Mouse (Mus musculus): Measurements from ENCODE around the gene Cct5. TPM values are rescaled to one million over a fixed set of nuclear protein-coding genes. Genes with fewer than 3 reads are reported as not detected.
A peak's percentile ranks its signal among the peaks of the same experiment; 100 is the strongest.

Gene Cct5
- polyA plus RNA-seq, 1 experiment from 2014 or later = 600 TPM

GRCm38 (mm10) chr15:31550381-31550780 lies 51.2 kb downstream of the Cct5 start:
- DNase-seq (no peak), ATAC-seq (ENCODE audit: insufficient read depth) (no peak)
- H3K9ac ChIP-seq = no peak overlapping the region
- TF ChIP-seq CTCF (IDR thresholded peaks at IDR 0.05; ENCODE audit: low read depth) = no peak
- H3K27me3 ChIP-seq (ENCODE audit: insufficient read depth, low read length) = no peaks in the 10 kb centered on the region
- no peak overlapping the region for H3K4me3 ChIP-seq (ENCODE audit: low read depth, low read length)
- no peaks in the 10 kb centered on the region for H3K4me1 ChIP-seq (ENCODE audit: insufficient read depth)
- no peak overlapping the region for H3K4me2 ChIP-seq
- no peak overlapping the region for H3K27ac ChIP-seq (ENCODE audit: low read depth)
- WGBS = 74% methylated on average over 4 of the region's 4 CpGs
- no peaks in the 10 kb centered on the region for H3K36me3 ChIP-seq (ENCODE audit: insufficient read depth)
- no peaks in the 10 kb centered on the region for H3K9me3 ChIP-seq (ENCODE audit: low read depth, low read length)

- Histone ChIP-seq H3K4me3 (ENCODE audit: low read depth, low read length) (no peak overlapping the region), H3K27ac (ENCODE audit: low read depth) (no peak overlapping the region), H3K36me3 (ENCODE audit: insufficient read depth) (no peaks in the 10 kb centered on the region), H3K9me3 (ENCODE audit: low read depth, low read length) (no peaks in the 10 kb centered on the region), H3K4me2 (no peak overlapping the region), H3K4me1 (ENCODE audit: insufficient read depth) (peaks cover 2% of the 10 kb centered on the region; the same call in 1 of the 2 replicates), H3K27me3 (ENCODE audit: insufficient read depth, low read length) (no peaks in the 10 kb centered on the region), H3K9ac (no peak overlapping the region)
- DNase-seq (no peak), ATAC-seq (ENCODE audit: insufficient read depth) (no peak)
- 68% methylated on average over 5 of the region's 5 CpGs for WGBS
- TF ChIP-seq CTCF (IDR thresholded peaks at IDR 0.05; ENCODE audit: low read depth) = no peak
Observed at GRCm38 (mm10) chr15:31547421-31547820, 54.2 kb downstream of the Cct5 start.

GRCm38 (mm10) chr15:31546291-31546690 lies 55.3 kb downstream of the Cct5 start:
- no peak overlapping the region for H3K4me3 ChIP-seq (ENCODE audit: low read depth, low read length)
- no peaks in the 10 kb centered on the region for H3K9me3 ChIP-seq (ENCODE audit: low read depth, low read length)
- no peak overlapping the region for H3K4me2 ChIP-seq
- no peaks in the 10 kb centered on the region for H3K36me3 ChIP-seq (ENCODE audit: insufficient read depth)
- TF ChIP-seq CTCF (IDR thresholded peaks at IDR 0.05; ENCODE audit: low read depth) = no peak
- no peak overlapping the region for H3K9ac ChIP-seq
- H3K27ac ChIP-seq (ENCODE audit: low read depth) = no peak overlapping the region
- ATAC-seq (ENCODE audit: insufficient read depth) (no peak), DNase-seq (no peak)
- WGBS = 85% methylated on average over 6 of the region's 6 CpGs
- peaks cover 6% of the 10 kb centered on the region; the same call in 1 of the 2 replicates for H3K4me1 ChIP-seq (ENCODE audit: insufficient read depth)
- H3K27me3 ChIP-seq (ENCODE audit: insufficient read depth, low read length) = no peaks in the 10 kb centered on the region

- no peak overlapping the region for H3K27ac ChIP-seq (ENCODE audit: low read depth)
- no peak overlapping the region for H3K4me3 ChIP-seq (ENCODE audit: low read depth, low read length)
- 46% methylated on average over 1 of the region's 1 CpGs for whole genome bisulfite sequencing
- no peak overlapping the region for H3K4me2 ChIP-seq
- DNase-seq (no peak), ATAC-seq (ENCODE audit: insufficient read depth) (no peak)
- no peak overlapping the region for H3K9ac ChIP-seq
- peaks cover 6% of the 10 kb centered on the region; the same call in 1 of the 2 replicates for H3K4me1 ChIP-seq (ENCODE audit: insufficient read depth)
- no peaks in the 10 kb centered on the region for H3K9me3 ChIP-seq (ENCODE audit: low read depth, low read length)
- TF ChIP-seq CTCF (IDR thresholded peaks at IDR 0.05; ENCODE audit: low read depth) = no peak
- no peaks in the 10 kb centered on the region for H3K36me3 ChIP-seq (ENCODE audit: insufficient read depth)
- H3K27me3 ChIP-seq (ENCODE audit: insufficient read depth, low read length) = no peaks in the 10 kb centered on the region
Observed at GRCm38 (mm10) chr15:31545058-31545457, 56.5 kb downstream of the Cct5 start.

GRCm38 (mm10) chr15:31543246-31543645 lies 58.4 kb downstream of the Cct5 start:
- WGBS = 17% methylated on average over 3 of the region's 3 CpGs
- no peak overlapping the region for H3K4me2 ChIP-seq
- ATAC-seq (ENCODE audit: insufficient read depth) = no peak

GRCm38 (mm10) chr15:31542013-31542958 lies 59.3 kb downstream of the Cct5 start:
- peak; percentile 32 for DNase-seq
- H3K4me1 ChIP-seq (ENCODE audit: insufficient read depth) = peaks cover 6% of the 10 kb centered on the region; the same call in 1 of the 2 replicates
- peak overlapping the region; percentile 51; the same call in 1 of the 2 replicates for H3K27ac ChIP-seq (ENCODE audit: low read depth)
- H3K4me2 ChIP-seq = no peak overlapping the region
- H3K9me3 ChIP-seq (ENCODE audit: low read depth, low read length) = no peaks in the 10 kb centered on the region
- no peak overlapping the region for H3K4me3 ChIP-seq (ENCODE audit: low read depth, low read length)
- WGBS = 7% methylated on average over 10 of the region's 10 CpGs
- peak; percentile 30; the same call in 1 of the 2 replicates for ATAC-seq (ENCODE audit: insufficient read depth)
- H3K9ac ChIP-seq = no peak overlapping the region
- no peaks in the 10 kb centered on the region for H3K27me3 ChIP-seq (ENCODE audit: insufficient read depth, low read length)
- H3K36me3 ChIP-seq (ENCODE audit: insufficient read depth) = no peaks in the 10 kb centered on the region
- no peak for TF ChIP-seq CTCF (IDR thresholded peaks at IDR 0.05; ENCODE audit: low read depth)

More at GRCm38 (mm10) chr15:31543246-31543645, 58.4 kb downstream of the Cct5 start:
- no peaks in the 10 kb centered on the region for H3K27me3 ChIP-seq (ENCODE audit: insufficient read depth, low read length)
- peaks cover 6% of the 10 kb centered on the region; the same call in 1 of the 2 replicates for H3K4me1 ChIP-seq (ENCODE audit: insufficient read depth)
- no peaks in the 10 kb centered on the region for H3K9me3 ChIP-seq (ENCODE audit: low read depth, low read length)
- no peak overlapping the region for H3K9ac ChIP-seq
- H3K4me3 ChIP-seq (ENCODE audit: low read depth, low read length) = no peak overlapping the region
- H3K36me3 ChIP-seq (ENCODE audit: insufficient read depth) = no peaks in the 10 kb centered on the region
- TF ChIP-seq CTCF (IDR thresholded peaks at IDR 0.05; ENCODE audit: low read depth) = no peak
- no peak overlapping the region for H3K27ac ChIP-seq (ENCODE audit: low read depth)
- no peak for DNase-seq

Other genes starting within 250 kb of the Cct5 start
- gene Ankrd33b, start 234.1 kb downstream of the Cct5 start, polyA plus RNA-seq (2014; fragmentation: Nextera tagmentation; extraction: Ambion mirVana) = 3.0 and 3.7 TPM in 2 replicates
- gene Ropn1l, start 148.1 kb downstream of the Cct5 start, polyA plus RNA-seq (2014; fragmentation: Nextera tagmentation; extraction: Ambion mirVana) = 2.3 and 2.6 TPM in 2 replicates
- gene March6, start 70.8 kb downstream of the Cct5 start, polyA plus RNA-seq (2014; fragmentation: Nextera tagmentation; extraction: Ambion mirVana) = 35.7 and 37.0 TPM in 2 replicates
- 4.5 and 5.2 TPM in 2 replicates for gene Cmbl, start 36.4 kb downstream of the Cct5 start, polyA plus RNA-seq (2014; fragmentation: Nextera tagmentation; extraction: Ambion mirVana)
- gene Fam173b, start within 50 bp of the Cct5 start, polyA plus RNA-seq (2014; fragmentation: Nextera tagmentation; extraction: Ambion mirVana) = 13.2 and 15.0 TPM in 2 replicates

Measured in lung, embryonic 14.5 days (tissue).